Mouse (Mus musculus) heart, embryonic 11.5 days (tissue): ENCODE measurements around the gene Apela. TPM values are rescaled to one million over a fixed set of nuclear protein-coding genes. Genes with fewer than 3 reads are reported as not detected.
"Not testable (repeated sequence)": the region's sequence is repeated elsewhere in the genome, so short reads cannot be mapped to it uniquely, and the experiment has no call there.

Source experiments
- ATAC-seq: fragments of 200-750 bp; cut with Nextera tagmentation; replicated peaks from 2 replicates; pipeline ENCODE4 v1.8.0; 2017; ENCODE audit warnings: moderate library complexity; ENCODE audit not compliant: insufficient number of reproducible peaks, low FRiP score, low TSS enrichment
- H3K27ac ChIP-seq: fragments of 300-500 bp; sonication (generic); 2 replicates; pipeline ENCODE4 v1.5.1; 2014; ENCODE audit warnings: mild to moderate bottlenecking, low read depth, low read length
- H3K27me3 ChIP-seq: fragments of 300-500 bp; sonication (generic); 2 replicates; pipeline ENCODE4 v1.6.1; 2014; ENCODE audit warnings: mild to moderate bottlenecking, low read length, mixed read lengths; ENCODE audit not compliant: control insufficient read depth, insufficient read depth
- H3K36me3 ChIP-seq: fragments of 300-500 bp; sonication (generic); 2 replicates; pipeline ENCODE4 v1.6.1; 2014; ENCODE audit warnings: mild to moderate bottlenecking, low read length, moderate library complexity, mixed read lengths; ENCODE audit not compliant: control insufficient read depth, insufficient read depth
- H3K4me1 ChIP-seq: fragments of 300-500 bp; sonication (generic); 2 replicates; pipeline ENCODE4 v1.6.1; 2014; ENCODE audit warnings: low read length; ENCODE audit not compliant: control insufficient read depth, insufficient read depth
- H3K4me2 ChIP-seq: fragments of 300-500 bp; sonication (generic); 2 replicates; pipeline ENCODE4 v1.6.1; 2014; ENCODE audit warnings: mild to moderate bottlenecking, moderate library complexity
- H3K4me3 ChIP-seq: fragments of 300-500 bp; sonication (generic); 2 replicates; pipeline ENCODE4 v1.5.1; 2014; ENCODE audit warnings: low read depth, low read length
- H3K9ac ChIP-seq: fragments of 300-500 bp; sonication (generic); 2 replicates; pipeline ENCODE4 v1.6.1; 2014; ENCODE audit warnings: mild to moderate bottlenecking, low read depth, low read length, moderate library complexity
- H3K9me3 ChIP-seq: fragments of 300-500 bp; sonication (generic); replicated peaks from 2 replicates; pipeline ENCODE4 v1.6.1; 2016; ENCODE audit warnings: low read length; ENCODE audit not compliant: control insufficient read depth
- WGBS: fragments of 180-500 bp; shearing (Covaris S2); extraction: QIAGEN DNeasy Blood & Tissue Kit; methylation state at CpG from one replicate; pipeline ENCODE4 v1.1.7; 2014; ENCODE audit not compliant: insufficient replicate concordance; 5-methylcytosine and 5-hydroxymethylcytosine counted together
- polyA plus RNA-seq: library from polyadenylated mRNA; unstranded; fragments of >200 nt; fragmentation: Nextera tagmentation; extraction: Ambion mirVana; gene quantifications from 2 replicates; pipeline ENCODE4 v1.2.1, GENCODE M21; 2014

Gene Apela
- polyA plus RNA-seq, 1 experiment from 2014 or later: 22.2 TPM

- no peak overlapping the region for H3K4me2 ChIP-seq
- no peak overlapping the region for H3K9ac ChIP-seq
- no peak for ATAC-seq
- 77% methylated on average over 13 of the region's 13 CpGs for WGBS
- H3K27ac ChIP-seq: no peak overlapping the region
- H3K27me3 ChIP-seq: no peaks in the 10 kb centered on the region
- no peaks in the 10 kb centered on the region for H3K36me3 ChIP-seq
- no peaks in the 10 kb centered on the region for H3K9me3 ChIP-seq
- H3K4me1 ChIP-seq: no peaks in the 10 kb centered on the region
- H3K4me3 ChIP-seq: no peak overlapping the region
Measured at GRCm38 (mm10) chr8:65033056-65033455, 4.1 kb downstream of the Apela start.

GRCm38 (mm10) chr8:65032107-65032506 is 5.0 kb downstream of the Apela start:
- no peak overlapping the region for H3K4me2 ChIP-seq
- no peak for ATAC-seq
- no peaks in the 10 kb centered on the region for H3K4me1 ChIP-seq
- H3K9me3 ChIP-seq: no peaks in the 10 kb centered on the region
- H3K4me3 ChIP-seq: no peak overlapping the region
- H3K27me3 ChIP-seq: no peaks in the 10 kb centered on the region
- H3K9ac ChIP-seq: no peak overlapping the region
- no peaks in the 10 kb centered on the region for H3K36me3 ChIP-seq
- H3K27ac ChIP-seq: no peak overlapping the region
- 95% methylated on average over 1 of the region's 1 CpGs for WGBS

GRCm38 (mm10) chr8:65030735-65031485 is 6.2 kb downstream of the Apela start:
- no peaks in the 10 kb centered on the region for H3K27me3 ChIP-seq
- no peak overlapping the region for H3K4me2 ChIP-seq
- 80% methylated on average over 4 of the region's 4 CpGs for WGBS
- H3K4me1 ChIP-seq: no peaks in the 10 kb centered on the region
- ATAC-seq: no peak
- no peaks in the 10 kb centered on the region for H3K9me3 ChIP-seq
- no peak overlapping the region for H3K9ac ChIP-seq
- no peak overlapping the region for H3K27ac ChIP-seq
- no peak overlapping the region for H3K4me3 ChIP-seq
- H3K36me3 ChIP-seq: no peaks in the 10 kb centered on the region

GRCm38 (mm10) chr8:65029776-65030175 is 7.4 kb downstream of the Apela start:
- Histone ChIP-seq H3K4me3 (no peak overlapping the region), H3K9ac (no peak overlapping the region), H3K4me1 (no peaks in the 10 kb centered on the region), H3K27me3 (no peaks in the 10 kb centered on the region), H3K4me2 (no peak overlapping the region), H3K9me3 (no peaks in the 10 kb centered on the region), H3K27ac (no peak overlapping the region), H3K36me3 (no peaks in the 10 kb centered on the region)
- ATAC-seq: no peak
- 88% methylated on average over 4 of the region's 4 CpGs for WGBS

GRCm38 (mm10) chr8:65028959-65029686 is 8.0 kb downstream of the Apela start:
- no peaks in the 10 kb centered on the region for H3K27me3 ChIP-seq
- H3K27ac ChIP-seq: no peak overlapping the region
- H3K9ac ChIP-seq: no peak overlapping the region
- H3K4me1 ChIP-seq: no peaks in the 10 kb centered on the region
- 81% methylated on average over 12 of the region's 12 CpGs for WGBS
- no peak overlapping the region for H3K4me2 ChIP-seq
- H3K36me3 ChIP-seq: no peaks in the 10 kb centered on the region
- no peak for ATAC-seq
- no peak overlapping the region for H3K4me3 ChIP-seq
- no peaks in the 10 kb centered on the region for H3K9me3 ChIP-seq

- Histone ChIP-seq H3K4me3 (no peak overlapping the region), H3K9me3 (no peaks in the 10 kb centered on the region), H3K36me3 (no peaks in the 10 kb centered on the region), H3K9ac (no peak overlapping the region), H3K27ac (no peak overlapping the region), H3K4me1 (no peaks in the 10 kb centered on the region), H3K27me3 (no peaks in the 10 kb centered on the region), H3K4me2 (no peak overlapping the region)
- 48% methylated on average over 8 of the region's 8 CpGs for WGBS
- ATAC-seq: no peak
Measured at GRCm38 (mm10) chr8:65022485-65022884, 14.7 kb downstream of the Apela start.

GRCm38 (mm10) chr8:65018423-65018822 is 18.7 kb downstream of the Apela start, which contains the start of the genes Trim61 and Trim60:
Gene Trim61, minus strand, starts transcription at chr8:65018523.
Gene Trim60, minus strand, starts transcription at chr8:65018584.
- no peak within 1 kb of the TSS for H3K4me2 ChIP-seq
- H3K9me3 ChIP-seq: no peaks in the 10 kb centered on the region
- ATAC-seq: no peak
- H3K36me3 ChIP-seq: no peaks in the 10 kb centered on the region
- WGBS: 85% methylated on average over 8 of the region's 8 CpGs
- no peak within 1 kb of the TSS for H3K4me3 ChIP-seq
- no peaks in the 10 kb centered on the region for H3K4me1 ChIP-seq
- H3K27ac ChIP-seq: no peak within 1 kb of the TSS
- no peak within 1 kb of the TSS for H3K9ac ChIP-seq
- H3K27me3 ChIP-seq: no peaks in the 10 kb centered on the region

GRCm38 (mm10) chr8:65007616-65008015 is 29.5 kb downstream of the Apela start:
- H3K36me3 ChIP-seq, H3K4me3 ChIP-seq, ATAC-seq, H3K4me1 ChIP-seq, H3K9me3 ChIP-seq, H3K4me2 ChIP-seq, H3K27ac ChIP-seq, H3K9ac ChIP-seq, H3K27me3 ChIP-seq: not testable (repeated sequence)
- WGBS: 70% methylated on average over 6 of the region's 6 CpGs
